Mouse (Mus musculus) embryo, embryonic 11.5 days (tissue): ENCODE data around the gene Hmgcl.
A peak's percentile ranks its signal among the peaks of the same experiment; 100 is the strongest.
"Not testable (repeated sequence)": the region's sequence is repeated elsewhere in the genome, so short reads cannot be mapped to it uniquely, and the experiment has no call there.

Experiments used
- DNase-seq: peaks from one replicate; pipeline ENCODE4 v3.0.0-alpha.2; 2012; ENCODE audit warnings: low read depth, low spot score

The Hmgcl gene

GRCm38 (mm10) chr4:135960717-135961116 lies 14.5 kb downstream of the Hmgcl start:
- DNase-seq: peak; percentile 71

GRCm38 (mm10) chr4:135961709-135962108 lies 15.5 kb downstream of the Hmgcl start:
- no peak for DNase-seq

GRCm38 (mm10) chr4:135962198-135962597 lies 15.9 kb downstream of the Hmgcl start:
- no peak for DNase-seq

GRCm38 (mm10) chr4:135962946-135963345 lies 16.7 kb downstream of the Hmgcl start:
- no peak for DNase-seq

GRCm38 (mm10) chr4:135963457-135964193 lies 17.4 kb downstream of the Hmgcl start, which contains the start of gene Gale:
TSS of gene Gale (plus strand) at chr4:135963727.
- DNase-seq: peak; percentile 98

- no peak for DNase-seq
Observed at GRCm38 (mm10) chr4:135964426-135964825, 18.2 kb downstream of the Hmgcl start.

- no peak for DNase-seq
Observed at GRCm38 (mm10) chr4:135965113-135965512, 18.9 kb downstream of the Hmgcl start.

GRCm38 (mm10) chr4:135966283-135966682 lies 20.0 kb downstream of the Hmgcl start:
- no peak for DNase-seq

GRCm38 (mm10) chr4:135967086-135967760 lies 21.0 kb downstream of the Hmgcl start:
- DNase-seq: no peak

- DNase-seq: no peak
Observed at GRCm38 (mm10) chr4:135968271-135968869, 22.1 kb downstream of the Hmgcl start.

- DNase-seq: no peak
Observed at GRCm38 (mm10) chr4:135969070-135969750, 23.0 kb downstream of the Hmgcl start.

- DNase-seq: no peak
Observed at GRCm38 (mm10) chr4:135970585-135970984, 24.3 kb downstream of the Hmgcl start.

- no peak for DNase-seq
Observed at GRCm38 (mm10) chr4:135971805-135972555, 25.7 kb downstream of the Hmgcl start.

- peak; percentile 60 for DNase-seq
Observed at GRCm38 (mm10) chr4:135972556-135972906, 26.3 kb downstream of the Hmgcl start, which contains the start of gene Lypla2. TSS of gene Lypla2 (minus strand) at chr4:135972626.

GRCm38 (mm10) chr4:135972911-135973811 lies 26.9 kb downstream of the Hmgcl start:
- no peak for DNase-seq

- no peak for DNase-seq
Observed at GRCm38 (mm10) chr4:135976146-135976545, 29.9 kb downstream of the Hmgcl start.

GRCm38 (mm10) chr4:135980223-135980622 lies 34.0 kb downstream of the Hmgcl start:
- not testable (repeated sequence) for DNase-seq

GRCm38 (mm10) chr4:135981524-135982063 lies 35.3 kb downstream of the Hmgcl start:
- no peak for DNase-seq

GRCm38 (mm10) chr4:135984556-135984955 lies 38.3 kb downstream of the Hmgcl start:
- no peak for DNase-seq

GRCm38 (mm10) chr4:135985193-135985592 lies 38.9 kb downstream of the Hmgcl start:
- DNase-seq: no peak
